Mouse (Mus musculus): ENCODE measurements around the gene 2810021J22Rik.

The 2810021J22Rik gene

DNA sequence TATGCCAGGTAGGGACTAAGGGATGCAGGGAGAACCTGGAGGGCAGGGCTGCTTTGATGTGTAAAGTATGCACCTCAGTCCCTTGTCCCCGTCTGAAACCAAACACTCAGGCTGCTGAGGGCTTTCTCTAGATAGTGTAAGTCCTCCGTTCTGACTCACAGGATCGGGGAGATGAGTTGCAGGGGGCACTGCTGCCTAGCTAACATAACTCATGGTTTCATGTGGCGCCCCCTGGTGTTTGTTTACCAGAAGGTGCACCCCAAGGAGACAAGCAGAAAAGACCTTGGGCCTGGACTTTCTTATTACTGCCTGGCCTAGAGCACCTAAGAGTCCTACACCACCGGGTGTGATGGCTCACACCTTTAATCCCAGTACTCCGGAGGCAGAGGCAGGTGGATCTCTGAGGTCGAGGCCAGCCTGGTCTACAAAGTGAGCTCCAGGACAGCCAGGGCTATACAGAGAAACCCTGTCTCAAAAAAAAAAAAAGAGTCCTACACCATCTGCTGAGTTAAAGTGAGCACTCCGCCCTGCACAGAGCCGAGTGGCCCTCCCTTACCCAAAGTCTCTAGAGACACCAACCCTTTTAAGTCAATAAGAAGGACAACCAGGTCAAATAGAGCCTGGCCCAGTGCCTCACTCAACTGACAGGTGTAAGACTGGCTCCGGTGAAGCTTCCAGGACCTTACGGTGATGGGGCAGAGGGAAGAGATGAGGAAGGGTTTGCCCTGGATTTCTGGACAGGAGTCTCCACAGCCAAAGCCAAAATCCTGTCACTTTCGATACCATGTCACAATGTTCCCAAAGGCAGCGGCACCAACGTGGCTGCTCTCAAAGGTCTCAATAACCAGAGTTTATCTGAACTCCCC lies 50.1 kb downstream of the 2810021J22Rik start:
- peak; percentile 77 for DNase-seq (ENCODE audit: low read depth)

GRCm38 (mm10) chr11:58917745-58918366 lies 50.8 kb downstream of the 2810021J22Rik start, which contains the start of gene Btnl10:
Btnl10 (plus strand) TSS chr11:58917908.
- DNase-seq (ENCODE audit: low read depth) = no peak

- DNase-seq (ENCODE audit: low read depth) = no peak
Measured at GRCm38 (mm10) chr11:58918759-58919158, 51.7 kb downstream of the 2810021J22Rik start.

GRCm38 (mm10) chr11:58922420-58922819 lies 55.4 kb downstream of the 2810021J22Rik start:
- no peak for DNase-seq (ENCODE audit: low read depth)

DNA sequence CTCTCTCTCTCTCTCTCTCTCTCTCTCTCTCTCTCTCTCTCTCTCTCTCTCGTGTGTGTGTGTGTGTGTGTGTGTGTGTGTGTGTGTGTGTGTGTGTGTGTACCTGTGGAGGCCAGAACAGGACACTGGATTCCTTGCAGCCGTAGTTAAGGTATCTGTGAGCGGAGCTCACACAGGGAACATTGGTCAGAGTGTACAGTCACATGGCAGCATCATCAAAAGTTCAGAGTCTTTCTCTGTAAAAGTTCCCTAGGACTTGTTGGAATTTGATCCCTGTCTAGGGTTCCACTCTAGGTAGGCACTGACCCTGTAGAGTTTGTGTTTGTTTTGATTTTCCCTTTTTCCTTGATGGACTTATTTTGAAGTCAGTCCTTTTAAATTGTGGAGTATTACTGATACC lies 59.6 kb downstream of the 2810021J22Rik start:
- DNase-seq (ENCODE audit: low read depth) = no peak

DNA sequence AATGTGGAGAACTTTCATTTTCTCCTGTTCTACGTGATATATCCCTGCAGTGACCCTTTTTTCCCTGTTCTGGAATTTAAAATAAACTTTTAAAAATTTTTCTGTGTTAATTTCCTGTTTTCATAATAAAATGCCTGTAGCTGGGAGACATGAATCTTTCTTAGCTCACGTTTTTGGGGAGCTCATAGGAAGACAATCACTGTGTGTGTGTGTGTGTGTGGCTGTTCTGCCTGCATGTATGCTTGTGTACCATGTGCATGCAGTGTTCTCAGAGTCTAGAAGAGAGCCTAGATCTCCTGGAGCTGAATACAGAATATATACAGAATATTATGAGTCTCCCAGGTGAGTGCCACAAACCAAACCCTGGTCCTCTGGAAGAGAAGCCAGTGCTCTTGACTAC lies 60.0 kb downstream of the 2810021J22Rik start:
- no peak for DNase-seq (ENCODE audit: low read depth)

- DNase-seq (ENCODE audit: low read depth) = peak; percentile 53
Measured at GRCm38 (mm10) chr11:58927790-58928651, 61.0 kb downstream of the 2810021J22Rik start.

GRCm38 (mm10) chr11:58929055-58929454 lies 62.0 kb downstream of the 2810021J22Rik start:
- no peak for DNase-seq (ENCODE audit: low read depth)

DNA sequence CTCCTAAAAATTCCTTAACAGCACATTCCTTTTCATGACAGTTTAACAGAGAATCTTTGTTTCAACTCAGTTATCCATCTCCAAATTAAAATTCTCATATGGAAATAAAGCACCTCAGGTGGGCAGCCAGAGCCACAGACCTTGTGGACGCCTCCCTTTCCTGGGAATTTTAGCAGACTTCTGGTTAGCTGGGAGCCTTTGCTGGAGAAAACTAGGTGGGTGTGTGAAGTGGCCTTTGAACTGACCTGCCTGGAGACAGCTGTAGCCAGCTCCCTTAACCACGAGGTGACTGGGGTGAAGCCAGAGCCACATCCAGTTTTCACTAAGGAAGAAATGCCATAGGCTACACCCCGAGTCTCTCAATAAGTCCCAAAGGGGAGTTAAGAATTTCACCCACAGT lies 62.6 kb downstream of the 2810021J22Rik start:
- no peak for DNase-seq (ENCODE audit: low read depth)

GRCm38 (mm10) chr11:58930254-58930653 lies 63.2 kb downstream of the 2810021J22Rik start:
- DNase-seq (ENCODE audit: low read depth) = no peak

DNA sequence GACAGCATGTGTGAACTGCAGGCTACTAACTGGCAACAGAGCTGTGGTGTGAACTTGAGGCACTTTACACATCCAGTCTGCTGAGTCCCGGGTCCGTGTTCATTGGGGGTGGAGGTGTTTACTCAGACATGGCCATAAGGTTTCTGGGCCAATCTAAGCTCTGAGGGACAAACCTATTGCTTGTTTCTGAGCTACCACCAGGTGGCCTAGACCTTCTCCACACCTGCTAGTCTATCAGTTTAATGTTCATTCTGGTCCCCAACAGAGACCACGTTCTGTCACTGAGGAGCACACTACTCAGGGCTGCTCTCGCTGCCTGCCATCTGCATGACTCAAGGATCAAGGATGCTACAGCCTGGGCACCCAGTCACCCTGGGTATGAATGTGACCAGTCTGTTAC lies 64.6 kb downstream of the 2810021J22Rik start:
- no peak for DNase-seq (ENCODE audit: low read depth)
